ENCODE assay signal across 8 mouse cellular contexts in genomic region chr10:95475923-95476322, GRCm38 (mm10). TPM values are rescaled to one million over a fixed set of nuclear protein-coding genes. Genes with fewer than 3 reads are reported as not detected.
DNase-seq lines count a peak whose midpoint lies in the region; ATAC-seq and TF ChIP-seq lines count a peak whose summit lies in the region.

No protein-coding gene starts in this region.

- H3K4me1 ChIP-seq in embryonic facial prominence, embryonic 10.5 days: no peaks in the 10 kb centered on the region
- H3K4me1 ChIP-seq in lung, adult 2 months (ENCODE audit: control insufficient read depth, insufficient read depth, low read length): no peaks in the 10 kb centered on the region

- peaks cover 15% of the 10 kb centered on the region for H3K36me3 ChIP-seq in embryonic facial prominence, embryonic 10.5 days (replicated peaks)

- H3K27ac ChIP-seq in embryonic facial prominence, embryonic 10.5 days (replicated peaks): no peak overlapping the region

- peak; percentile 93 for TF ChIP-seq CTCF in lung, adult 2 months (IDR thresholded peaks at IDR 0.05; ENCODE audit: insufficient read depth, low read length)

- peak; percentile 88 for DNase-seq in adrenal gland, postnatal 25 days
- DNase-seq in embryonic facial prominence, embryonic 10.5 days (ENCODE audit: low spot score): peak; percentile 84
- peak; percentile 76 for DNase-seq in heart, adult 8-10 months (ENCODE audit: low spot score)
- peak; percentile 77 to 91 for DNase-seq in kidney, postnatal 36 days
- peak; percentile 82 for DNase-seq in lung, adult 2 months
- DNase-seq in testis, postnatal 14 days (ENCODE audit: low spot score): peak; percentile 73

- H3K27me3 ChIP-seq in embryonic facial prominence, embryonic 10.5 days (replicated peaks; ENCODE audit: low read depth, poor library complexity, severe bottlenecking): no peaks in the 10 kb centered on the region

- no peaks in the 10 kb centered on the region for H3K9me3 ChIP-seq in embryonic facial prominence, embryonic 10.5 days

- WGBS in embryonic facial prominence, embryonic 10.5 days: 14% methylated on average over 10 of the region's 10 CpGs
- 6% methylated on average over 10 of the region's 10 CpGs for WGBS in lung, adult 2 months

- H3K4me3 ChIP-seq in embryonic facial prominence, embryonic 10.5 days: no peak overlapping the region
- H3K4me3 ChIP-seq in lung, adult 2 months (replicated peaks; ENCODE audit: extremely low read depth, low read depth, low read length): no peak overlapping the region

- TF ChIP-seq POLR2A in lung, adult 2 months (IDR thresholded peaks at IDR 0.05; ENCODE audit: borderline replicate concordance, extremely low read depth, low read depth, low read length): no peak

- ATAC-seq in CD4-positive, CD25-positive, alpha-beta regulatory T cell, adult 4 months: peak; percentile 99
- peak; percentile 93 for ATAC-seq in neutrophil, adult 5-6 weeks (ENCODE audit: extremely low read depth, insufficient number of reproducible peaks, low FRiP score, poor library complexity, severe bottlenecking)

RNA-seq across cellular contexts. Expression of gene Mrpl42, which starts 25.8 kb away (rescaled TPM):
- 100 to 1,000 TPM; 167 TPM for polyA plus RNA-seq in CD4-positive, CD25-positive, alpha-beta regulatory T cell, adult 4 months (2017; shearing (Covaris generic))
- total RNA-seq in adrenal gland, postnatal 25 days (2021): 105 and 144 TPM in 2 replicates
- polyA plus RNA-seq in embryonic facial prominence, embryonic 10.5 days (2016; fragmentation: Nextera tagmentation; extraction: Ambion mirVana): 364 and 380 TPM in 2 replicates
- total RNA-seq in heart, adult 8-10 months (2022): 100 to 1,000 TPM; 415 to 495 (median 478) TPM
- 39.3 and 80.6 TPM in 2 replicates for polyA plus RNA-seq in lung, adult 2 months (2012; rRNA removed)
- total RNA-seq in neutrophil, adult 5-6 weeks (2017): 44.4 and 49.7 TPM in 2 replicates

RNA-seq across cellular contexts. Expression of gene Ube2n, which starts 39.0 kb away (rescaled TPM):
- 100 to 1,000 TPM; 307 to 309 TPM for polyA plus RNA-seq in CD4-positive, CD25-positive, alpha-beta regulatory T cell, adult 4 months (2017; shearing (Covaris generic))
- 131 and 145 TPM in 2 replicates for total RNA-seq in adrenal gland, postnatal 25 days (2021)
- polyA plus RNA-seq in embryonic facial prominence, embryonic 10.5 days (2016; fragmentation: Nextera tagmentation; extraction: Ambion mirVana): 439 and 441 TPM in 2 replicates
- 100 to 1,000 TPM in 1 of 4 experiments, 10 to 100 TPM in 3; 85.8 to 102 (median 94.5) TPM for total RNA-seq in heart, adult 8-10 months (2022)
- 25.5 and 41.1 TPM in 2 replicates for polyA plus RNA-seq in lung, adult 2 months (2012; rRNA removed)
- 79.7 and 91.8 TPM in 2 replicates for total RNA-seq in neutrophil, adult 5-6 weeks (2017)

RNA-seq across cellular contexts. Expression of gene Socs2, which starts 58.9 kb away (rescaled TPM):
- polyA plus RNA-seq in CD4-positive, CD25-positive, alpha-beta regulatory T cell, adult 4 months (2017; shearing (Covaris generic)): 10 to 100 TPM; 37.5 to 40.4 TPM
- total RNA-seq in adrenal gland, postnatal 25 days (2021): 19.6 and 19.8 TPM in 2 replicates
- polyA plus RNA-seq in embryonic facial prominence, embryonic 10.5 days (2016; fragmentation: Nextera tagmentation; extraction: Ambion mirVana): 36.1 and 46.7 TPM in 2 replicates
- 10 to 100 TPM; 39.1 to 62.3 (median 45.0) TPM for total RNA-seq in heart, adult 8-10 months (2022)
- 83.1 and 140 TPM in 2 replicates for polyA plus RNA-seq in lung, adult 2 months (2012; rRNA removed)
- total RNA-seq in neutrophil, adult 5-6 weeks (2017): 0.93 and 1.4 TPM in 2 replicates
